Mouse (Mus musculus): ENCODE measurements around the gene Olfr414. TPM values are rescaled to one million over a fixed set of nuclear protein-coding genes. Genes with fewer than 3 reads are reported as not detected.

The Olfr414 gene
- polyA plus RNA-seq, 1 experiment from 2014 or later = not detected

Other genes starting within 250 kb of the Olfr414 start
- 0.05 TPM in 1 of 2 replicates, not detected in the other for gene Olfr419, start 172.0 kb upstream of the Olfr414 start, polyA plus RNA-seq (2016; fragmentation: Nextera tagmentation; extraction: Ambion mirVana)
- not detected in 2 replicates for gene Mptx1, start 93.5 kb upstream of the Olfr414 start, polyA plus RNA-seq (2016; fragmentation: Nextera tagmentation; extraction: Ambion mirVana)
- not detected in 2 replicates for gene Olfr417, start 58.9 kb upstream of the Olfr414 start, polyA plus RNA-seq (2016; fragmentation: Nextera tagmentation; extraction: Ambion mirVana)
- gene Olfr248, start 33.0 kb upstream of the Olfr414 start, polyA plus RNA-seq (2016; fragmentation: Nextera tagmentation; extraction: Ambion mirVana) = not detected in 2 replicates
- gene Olfr220, start 18.0 kb downstream of the Olfr414 start, polyA plus RNA-seq (2016; fragmentation: Nextera tagmentation; extraction: Ambion mirVana) = not detected in 2 replicates
- 2.4 and 2.5 TPM in 2 replicates for gene Fmn2, start 77.8 kb downstream of the Olfr414 start, polyA plus RNA-seq (2016; fragmentation: Nextera tagmentation; extraction: Ambion mirVana)